Mouse (Mus musculus) midbrain, embryonic 10.5 days (tissue): ENCODE data around the gene Shisa9. TPM values are rescaled to one million over a fixed set of nuclear protein-coding genes. Genes with fewer than 3 reads are reported as not detected.
"Not testable (repeated sequence)": the region's sequence is repeated elsewhere in the genome, so short reads cannot be mapped to it uniquely, and the experiment has no call there.

Experiments
- DNase-seq: peaks from one replicate; pipeline ENCODE4 v3.0.0-alpha.2; 2017; ENCODE audit warnings: low spot score
- H3K27ac ChIP-seq: fragments of 300-500 bp; sonication (generic); replicated peaks from 2 replicates; pipeline ENCODE4 v1.5.1; 2016; ENCODE audit warnings: mild to moderate bottlenecking
- H3K27me3 ChIP-seq: fragments of 300-500 bp; sonication (generic); 2 replicates; pipeline ENCODE4 v1.6.1; 2016; ENCODE audit warnings: low read depth, mild to moderate bottlenecking; ENCODE audit not compliant: poor library complexity, severe bottlenecking
- H3K36me3 ChIP-seq: fragments of 300-500 bp; sonication (generic); 2 replicates; pipeline ENCODE4 v1.6.1; 2016; ENCODE audit warnings: mild to moderate bottlenecking, moderate library complexity
- H3K4me1 ChIP-seq: fragments of 300-500 bp; sonication (generic); 2 replicates; pipeline ENCODE4 v1.6.1; 2016
- H3K4me3 ChIP-seq: fragments of 300-500 bp; sonication (generic); 2 replicates; pipeline ENCODE4 v1.5.1; 2016; ENCODE audit warnings: mild to moderate bottlenecking, moderate library complexity
- H3K9me3 ChIP-seq: fragments of 300-500 bp; sonication (generic); replicated peaks from 2 replicates; pipeline ENCODE4 v1.6.1; 2016; ENCODE audit warnings: mild to moderate bottlenecking
- WGBS: fragments of 180-500 bp; shearing (Covaris S2); methylation state at CpG from one replicate; pipeline ENCODE4 v1.1.7; 2016; 5-methylcytosine and 5-hydroxymethylcytosine counted together
- polyA plus RNA-seq: library from polyadenylated mRNA; unstranded; fragments of >200 nt; fragmentation: Nextera tagmentation; extraction: Ambion mirVana; gene quantifications from 2 replicates; pipeline ENCODE4 v1.2.1, GENCODE M21; 2016

Gene Shisa9
- polyA plus RNA-seq, result 0.10 and 0.30 TPM in 2 replicates

GRCm38 (mm10) chr16:11983616-11984270 is at the start of gene Shisa9:
Gene Shisa9 (plus strand): TSS chr16:11984113.
- peak; percentile 60 for DNase-seq
- Histone ChIP-seq H3K36me3 (no peaks in the 10 kb centered on the region), H3K4me1 (peaks cover 30% of the 10 kb centered on the region), H3K4me3 (peak within 1 kb of the TSS; percentile 69), H3K9me3 (no peaks in the 10 kb centered on the region), H3K27ac (peak within 1 kb of the TSS; percentile 61; the same call in 1 of the 2 replicates), H3K27me3 (peaks cover 78% of the 10 kb centered on the region)
- under 1% methylated on average over 34 of the region's 42 CpGs for WGBS

GRCm38 (mm10) chr16:11940477-11940876 is 43.4 kb upstream of the Shisa9 start:
- no peaks in the 10 kb centered on the region for H3K4me1 ChIP-seq
- no peaks in the 10 kb centered on the region for H3K36me3 ChIP-seq
- H3K27ac ChIP-seq, result no peak overlapping the region
- no peaks in the 10 kb centered on the region for H3K27me3 ChIP-seq
- no peak overlapping the region for H3K4me3 ChIP-seq
- no peak for DNase-seq
- H3K9me3 ChIP-seq, result no peaks in the 10 kb centered on the region

GRCm38 (mm10) chr16:11960691-11961090 is 23.2 kb upstream of the Shisa9 start:
- H3K27me3 ChIP-seq, result no peaks in the 10 kb centered on the region
- 93% methylated on average over 1 of the region's 1 CpGs for WGBS

GRCm38 (mm10) chr16:11966041-11966440 is 17.9 kb upstream of the Shisa9 start:
- Histone ChIP-seq H3K9me3 (no peaks in the 10 kb centered on the region), H3K27ac (no peak overlapping the region), H3K36me3 (no peaks in the 10 kb centered on the region), H3K4me3 (no peak overlapping the region), H3K27me3 (no peaks in the 10 kb centered on the region), H3K4me1 (no peaks in the 10 kb centered on the region)
- no peak for DNase-seq
- WGBS, result 90% methylated on average over 8 of the region's 8 CpGs

More at GRCm38 (mm10) chr16:11960691-11961090, 23.2 kb upstream of the Shisa9 start:
- no peak overlapping the region for H3K27ac ChIP-seq
- H3K4me3 ChIP-seq, result no peak overlapping the region
- DNase-seq, result no peak
- H3K36me3 ChIP-seq, result no peaks in the 10 kb centered on the region
- no peaks in the 10 kb centered on the region for H3K4me1 ChIP-seq
- H3K9me3 ChIP-seq, result no peaks in the 10 kb centered on the region

GRCm38 (mm10) chr16:11966810-11967209 is 17.1 kb upstream of the Shisa9 start:
- 81% methylated on average over 5 of the region's 5 CpGs for WGBS
- not testable (repeated sequence) for H3K27me3 ChIP-seq, H3K9me3 ChIP-seq, DNase-seq, H3K36me3 ChIP-seq, H3K27ac ChIP-seq, H3K4me1 ChIP-seq, H3K4me3 ChIP-seq

GRCm38 (mm10) chr16:11967579-11967978 is 16.3 kb upstream of the Shisa9 start:
- no peaks in the 10 kb centered on the region for H3K9me3 ChIP-seq
- H3K4me1 ChIP-seq, result no peaks in the 10 kb centered on the region
- H3K4me3 ChIP-seq, result no peak overlapping the region
- H3K27ac ChIP-seq, result no peak overlapping the region
- no peak for DNase-seq
- H3K27me3 ChIP-seq, result no peaks in the 10 kb centered on the region
- WGBS, result 67% methylated on average over 2 of the region's 2 CpGs
- no peaks in the 10 kb centered on the region for H3K36me3 ChIP-seq

- H3K36me3 ChIP-seq, result no peaks in the 10 kb centered on the region
Measured at GRCm38 (mm10) chr16:11973707-11974106, 10.2 kb upstream of the Shisa9 start.

GRCm38 (mm10) chr16:11976737-11977136 is 7.2 kb upstream of the Shisa9 start:
- no peak for DNase-seq
- 87% methylated on average over 2 of the region's 2 CpGs for WGBS
- Histone ChIP-seq H3K27me3 (peaks cover 9% of the 10 kb centered on the region), H3K27ac (no peak overlapping the region), H3K4me1 (no peaks in the 10 kb centered on the region), H3K9me3 (no peaks in the 10 kb centered on the region), H3K36me3 (no peaks in the 10 kb centered on the region), H3K4me3 (no peak overlapping the region)

More at GRCm38 (mm10) chr16:11973707-11974106, 10.2 kb upstream of the Shisa9 start:
- H3K27me3 ChIP-seq, result no peaks in the 10 kb centered on the region; the same call in 1 of the 2 replicates
- no peak overlapping the region for H3K27ac ChIP-seq
- no peaks in the 10 kb centered on the region for H3K9me3 ChIP-seq
- 52% methylated on average over 4 of the region's 4 CpGs for WGBS
- H3K4me1 ChIP-seq, result no peaks in the 10 kb centered on the region
- H3K4me3 ChIP-seq, result no peak overlapping the region
- DNase-seq, result no peak

GRCm38 (mm10) chr16:11980764-11981163 is 3.1 kb upstream of the Shisa9 start:
- Histone ChIP-seq H3K27me3 (peaks cover 49% of the 10 kb centered on the region), H3K4me1 (peaks cover 30% of the 10 kb centered on the region), H3K9me3 (no peaks in the 10 kb centered on the region), H3K4me3 (no peak overlapping the region), H3K27ac (no peak overlapping the region), H3K36me3 (no peaks in the 10 kb centered on the region)
- WGBS, result 15% methylated on average over 3 of the region's 3 CpGs
- DNase-seq, result no peak

GRCm38 (mm10) chr16:11983106-11983615 is 752 bp upstream of the Shisa9 start:
- no peaks in the 10 kb centered on the region for H3K36me3 ChIP-seq
- H3K27me3 ChIP-seq, result peaks cover 73% of the 10 kb centered on the region
- WGBS, result under 1% methylated on average over 25 of the region's 25 CpGs
- no peak for DNase-seq
- no peaks in the 10 kb centered on the region for H3K9me3 ChIP-seq
- peak overlapping the region; percentile 69 for H3K4me3 ChIP-seq
- H3K27ac ChIP-seq, result peak overlapping the region; percentile 61; the same call in 1 of the 2 replicates
- H3K4me1 ChIP-seq, result peaks cover 30% of the 10 kb centered on the region

- Histone ChIP-seq H3K27me3 (peaks cover 78% of the 10 kb centered on the region), H3K4me3 (peak overlapping the region; percentile 69), H3K9me3 (no peaks in the 10 kb centered on the region), H3K4me1 (peaks cover 30% of the 10 kb centered on the region), H3K27ac (peak overlapping the region; percentile 61; the same call in 1 of the 2 replicates), H3K36me3 (no peaks in the 10 kb centered on the region)
- DNase-seq, result peak; percentile 60
- under 1% methylated on average over 63 of the region's 76 CpGs for WGBS
Measured at GRCm38 (mm10) chr16:11984271-11984791, 418 bp downstream of the Shisa9 start.

- Histone ChIP-seq H3K36me3 (no peaks in the 10 kb centered on the region), H3K27me3 (peaks cover 66% of the 10 kb centered on the region), H3K27ac (no peak overlapping the region), H3K4me3 (no peak overlapping the region), H3K4me1 (peaks cover 30% of the 10 kb centered on the region), H3K9me3 (no peaks in the 10 kb centered on the region)
- 75% methylated on average over 4 of the region's 4 CpGs for WGBS
- no peak for DNase-seq
Measured at GRCm38 (mm10) chr16:11987056-11987455, 3.1 kb downstream of the Shisa9 start.

- Histone ChIP-seq H3K4me1 (no peaks in the 10 kb centered on the region), H3K9me3 (no peaks in the 10 kb centered on the region), H3K36me3 (no peaks in the 10 kb centered on the region), H3K4me3 (no peak overlapping the region), H3K27me3 (no peaks in the 10 kb centered on the region), H3K27ac (no peak overlapping the region)
- 87% methylated on average over 2 of the region's 2 CpGs for WGBS
- DNase-seq, result no peak
Measured at GRCm38 (mm10) chr16:12005177-12005576, 21.3 kb downstream of the Shisa9 start.
